Mouse (Mus musculus) hindbrain, postnatal 0 days (tissue): Measurements from ENCODE around the gene Akip1. TPM values are rescaled to one million over a fixed set of nuclear protein-coding genes. Genes with fewer than 3 reads are reported as not detected.

Experiments used
- ATAC-seq: fragments of 200-750 bp; cut with Nextera tagmentation; 2 replicates; pipeline ENCODE4 v1.8.0; 2017; ENCODE audit warnings: mild to moderate bottlenecking, moderate TSS enrichment, moderate library complexity
- DNase-seq: peaks from one replicate; pipeline ENCODE4 v3.0.0-alpha.2; 2015; ENCODE audit warnings: low spot score
- H3K27ac ChIP-seq: fragments of 300-500 bp; sonication (generic); 2 replicates; pipeline ENCODE4 v1.5.1; 2014; ENCODE audit warnings: mild to moderate bottlenecking
- H3K27me3 ChIP-seq: fragments of 300-500 bp; sonication (generic); 2 replicates; pipeline ENCODE4 v1.6.1; 2014; ENCODE audit warnings: low read length, mixed read lengths; ENCODE audit not compliant: insufficient read depth
- H3K36me3 ChIP-seq: fragments of 300-500 bp; sonication (generic); 2 replicates; pipeline ENCODE4 v1.6.1; 2014; ENCODE audit warnings: low read length, mixed read lengths; ENCODE audit not compliant: insufficient read depth
- H3K4me1 ChIP-seq: fragments of 300-500 bp; sonication (generic); 2 replicates; pipeline ENCODE4 v1.6.1; 2014; ENCODE audit warnings: antibody characterized with exemption, low read length, mixed read lengths; ENCODE audit not compliant: insufficient read depth
- H3K4me2 ChIP-seq: fragments of 300-500 bp; sonication (generic); 2 replicates; pipeline ENCODE4 v1.6.1; 2014; ENCODE audit warnings: low read depth, mild to moderate bottlenecking, low read length, moderate library complexity, mixed read lengths
- H3K4me3 ChIP-seq: fragments of 300-500 bp; sonication (generic); 2 replicates; pipeline ENCODE4 v1.5.1; 2014; ENCODE audit warnings: low read length
- H3K9ac ChIP-seq: fragments of 300-500 bp; sonication (generic); replicated peaks from 2 replicates; pipeline ENCODE4 v1.6.1; 2014; ENCODE audit warnings: mild to moderate bottlenecking, low read length, moderate library complexity, mixed read lengths
- H3K9me3 ChIP-seq: fragments of 300-500 bp; sonication (generic); 2 replicates; pipeline ENCODE4 v1.6.1; 2016; ENCODE audit warnings: low read length, mixed read lengths
- CTCF ChIP-seq: IDR thresholded peaks from 2 replicates; pipeline ENCODE4 v1.5.1; 2016; ENCODE audit warnings: antibody characterized with exemption, control low read depth, low read depth
- WGBS: fragments of 180-500 bp; shearing (Covaris S2); extraction: QIAGEN DNeasy Blood & Tissue Kit; methylation state at CpG from one replicate; pipeline ENCODE4 v1.1.7; 2014; 5-methylcytosine and 5-hydroxymethylcytosine counted together
- polyA plus RNA-seq: library from polyadenylated mRNA; unstranded; fragments of >200 nt; fragmentation: Nextera tagmentation; extraction: Ambion mirVana; gene quantifications from 2 replicates; pipeline ENCODE4 v1.2.1, GENCODE M21; 2015
- total RNA-seq: library from RNA; depleted of rRNA; stranded (reverse); fragments of >200 nt; gene quantifications from 2 replicates; pipeline ENCODE4 v1.2.3, GENCODE M21; 2014; rRNA removed

The Akip1 gene
- total RNA-seq (1.5 and 9.9 TPM in 2 replicates), polyA plus RNA-seq (15.9 and 16.7 TPM in 2 replicates)

DNA sequence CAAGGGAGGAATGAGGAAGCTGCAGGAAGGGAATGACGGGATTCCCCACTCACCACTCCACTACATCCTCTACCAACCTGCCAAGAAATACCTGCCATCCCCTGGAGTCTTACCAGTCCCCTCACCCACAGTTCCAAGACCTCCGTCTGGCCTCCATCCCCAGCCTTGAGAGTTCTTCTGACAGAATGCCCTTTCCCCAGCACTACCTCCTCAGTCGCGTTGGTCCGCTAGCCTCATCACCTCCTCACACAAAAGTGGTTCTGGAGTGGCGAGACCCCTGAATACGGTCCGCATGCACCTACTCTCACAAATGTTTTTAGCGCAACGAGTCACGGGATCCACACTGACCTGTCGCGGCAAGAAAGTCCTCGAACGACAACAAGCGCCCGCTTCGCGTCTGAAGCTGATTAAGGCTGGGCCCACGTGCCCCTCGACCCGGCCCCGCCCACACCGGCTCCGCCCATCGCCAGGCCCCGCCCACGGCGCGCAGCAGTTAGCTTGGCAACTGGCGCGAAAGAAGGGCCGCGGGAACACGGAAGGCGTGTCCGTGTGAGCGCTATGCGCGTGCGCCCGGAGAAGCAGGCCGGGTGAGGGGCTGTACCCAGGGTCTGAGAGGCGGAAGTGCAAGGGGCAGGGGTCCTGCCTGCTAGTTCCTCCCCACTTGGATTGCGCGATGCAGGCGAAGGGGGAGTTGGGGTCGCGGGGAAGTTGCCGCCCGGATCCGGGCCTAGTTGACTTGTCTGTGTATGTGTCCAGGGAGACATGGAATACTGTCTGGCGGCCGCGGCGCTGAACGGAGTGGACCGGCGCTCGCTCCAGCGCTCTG, at the start of gene Akip1, which contains the start of gene St5:
Akip1 (plus strand) TSS at position 501 of the 826 bp plus-strand sequence.
St5 (minus strand) TSS at position 416 of the 826 bp plus-strand sequence.
- WGBS, result 2% methylated on average over 61 of the region's 61 CpGs
- no peaks in the 10 kb centered on the region for H3K36me3 ChIP-seq
- no peaks in the 10 kb centered on the region for H3K4me1 ChIP-seq
- H3K4me3 ChIP-seq, result peak within 1 kb of the TSS; percentile 68
- peak within 1 kb of the TSS; percentile 72 for H3K4me2 ChIP-seq
- peak within 1 kb of the TSS; percentile 51 for H3K9ac ChIP-seq
- ATAC-seq (peak; percentile 96), DNase-seq (peak; percentile 95)
- no peaks in the 10 kb centered on the region for H3K27me3 ChIP-seq
- H3K9me3 ChIP-seq, result no peaks in the 10 kb centered on the region
- H3K27ac ChIP-seq, result peak within 1 kb of the TSS; percentile 65
- TF ChIP-seq CTCF, result no peak

DNA sequence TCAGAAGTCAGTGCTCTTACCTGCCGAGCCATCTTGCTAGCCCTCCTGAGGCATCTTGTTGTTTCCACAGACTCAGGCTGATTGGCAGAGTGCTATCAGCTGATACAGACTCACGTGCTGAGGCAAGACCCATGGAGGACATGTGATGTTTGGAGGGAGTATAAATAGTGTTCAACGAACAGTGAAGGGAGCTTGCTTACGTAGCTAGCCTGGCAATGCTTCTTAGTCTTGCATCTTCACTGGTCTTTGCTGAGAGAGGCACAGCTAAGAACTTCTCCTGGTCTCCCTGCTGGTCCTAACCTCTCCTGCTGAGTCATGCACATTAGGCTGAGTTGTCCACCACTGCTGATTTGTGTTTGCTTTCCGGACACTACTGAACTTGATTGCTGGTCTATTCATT, 48.6 kb upstream of the Akip1 start:
- ATAC-seq, result no peak
- H3K27me3 ChIP-seq, result no peaks in the 10 kb centered on the region
- no peak overlapping the region for H3K9ac ChIP-seq
- no peak for TF ChIP-seq CTCF
- H3K9me3 ChIP-seq, result no peaks in the 10 kb centered on the region
- no peak overlapping the region for H3K4me2 ChIP-seq
- no peaks in the 10 kb centered on the region for H3K4me1 ChIP-seq
- no peak for DNase-seq
- H3K4me3 ChIP-seq, result no peak overlapping the region
- H3K36me3 ChIP-seq, result no peaks in the 10 kb centered on the region
- no peak overlapping the region for H3K27ac ChIP-seq
- 76% methylated on average over 5 of the region's 5 CpGs for WGBS

DNA sequence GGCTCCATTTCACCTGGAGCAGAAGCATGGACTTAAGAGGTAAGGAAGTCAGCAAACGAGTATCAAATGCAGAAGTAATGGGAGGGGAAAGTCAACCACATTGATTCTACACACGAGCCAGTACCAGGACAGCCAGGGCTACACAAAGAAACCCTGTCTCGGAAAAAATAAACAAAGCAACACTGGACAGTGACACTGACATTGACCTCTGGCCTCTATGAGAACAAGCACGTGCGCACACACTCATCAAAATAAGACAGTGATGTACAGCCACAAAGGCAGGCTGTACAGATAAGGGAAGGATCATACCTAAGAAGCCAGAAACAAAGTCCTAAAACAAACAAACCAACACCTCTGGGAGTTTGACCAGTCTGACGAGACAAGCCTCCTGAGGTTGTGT, 45.6 kb upstream of the Akip1 start:
- TF ChIP-seq CTCF, result no peak
- Histone ChIP-seq H3K27me3 (no peaks in the 10 kb centered on the region), H3K36me3 (no peaks in the 10 kb centered on the region), H3K27ac (no peak overlapping the region), H3K9me3 (no peaks in the 10 kb centered on the region), H3K4me2 (no peak overlapping the region), H3K9ac (no peak overlapping the region), H3K4me3 (no peak overlapping the region), H3K4me1 (no peaks in the 10 kb centered on the region)
- ATAC-seq (no peak), DNase-seq (no peak)
- WGBS, result 61% methylated on average over 6 of the region's 6 CpGs

DNA sequence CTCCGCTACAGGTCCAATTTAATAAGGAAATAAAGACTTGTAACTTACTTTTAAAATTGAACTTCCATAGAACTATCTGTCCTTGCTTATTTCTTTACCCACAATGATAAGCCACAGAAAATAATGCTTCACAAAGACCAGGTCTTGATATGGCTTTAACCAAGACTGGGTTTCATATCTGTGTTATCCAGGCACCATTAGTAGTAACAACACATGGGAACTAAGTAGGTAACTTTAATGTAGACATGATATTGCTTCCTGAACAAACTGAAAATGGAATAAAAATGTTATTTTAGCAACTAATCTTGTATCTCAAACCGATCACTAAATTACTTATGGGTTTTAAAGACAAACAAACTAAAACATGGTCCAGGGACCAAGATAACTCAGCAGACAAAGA, 44.2 kb upstream of the Akip1 start:
- WGBS, result 95% methylated on average over 2 of the region's 2 CpGs
- no peak for TF ChIP-seq CTCF
- Histone ChIP-seq H3K36me3 (no peaks in the 10 kb centered on the region), H3K4me1 (no peaks in the 10 kb centered on the region), H3K9me3 (no peaks in the 10 kb centered on the region), H3K27ac (no peak overlapping the region), H3K27me3 (no peaks in the 10 kb centered on the region), H3K4me2 (no peak overlapping the region), H3K4me3 (no peak overlapping the region), H3K9ac (no peak overlapping the region)
- no peak for ATAC-seq
- no peak for DNase-seq

DNA sequence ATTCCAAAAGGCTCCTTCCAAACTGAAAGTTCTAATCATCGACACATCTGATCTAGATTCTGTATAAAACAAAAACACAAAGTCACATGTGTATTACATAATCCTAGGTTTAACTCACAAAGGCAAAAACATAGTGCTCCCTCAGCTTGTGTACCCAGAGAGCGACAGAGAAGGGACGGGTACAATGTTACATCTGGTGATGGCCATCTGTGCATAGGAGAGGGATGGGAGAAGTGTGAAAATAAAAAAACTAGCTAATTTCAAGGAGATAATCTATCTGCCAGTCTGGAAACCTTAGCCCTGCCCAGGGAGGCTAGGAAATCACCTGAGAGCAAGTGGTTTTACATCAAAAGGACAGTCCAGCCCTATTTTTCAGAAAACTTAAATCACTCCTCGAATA, 40.9 kb upstream of the Akip1 start:
- 81% methylated on average over 4 of the region's 4 CpGs for WGBS
- H3K27ac ChIP-seq, result no peak overlapping the region
- no peak overlapping the region for H3K4me2 ChIP-seq
- no peaks in the 10 kb centered on the region for H3K27me3 ChIP-seq
- no peak for TF ChIP-seq CTCF
- H3K9ac ChIP-seq, result no peak overlapping the region
- no peaks in the 10 kb centered on the region for H3K36me3 ChIP-seq
- no peak overlapping the region for H3K4me3 ChIP-seq
- no peaks in the 10 kb centered on the region for H3K4me1 ChIP-seq
- ATAC-seq (no peak), DNase-seq (no peak)
- no peaks in the 10 kb centered on the region for H3K9me3 ChIP-seq

DNA sequence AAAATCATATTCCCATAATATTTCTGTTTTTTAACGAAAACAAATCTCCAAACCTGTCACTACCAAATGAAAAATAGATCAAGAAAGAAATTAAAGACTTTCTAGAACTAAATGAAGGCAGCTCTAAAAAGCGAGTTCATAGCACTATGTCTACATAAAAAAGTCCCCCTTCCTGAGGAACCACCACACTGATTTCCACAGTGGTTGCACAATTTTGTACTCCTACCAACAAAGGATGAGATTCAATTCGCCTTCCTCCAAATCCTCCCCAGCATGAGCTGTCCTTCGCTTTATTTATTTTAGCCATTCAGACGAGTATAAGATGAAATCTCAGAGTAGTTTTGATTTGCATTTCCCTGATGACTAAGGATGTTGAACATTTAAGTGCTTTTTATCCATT, 36.8 kb upstream of the Akip1 start:
- no peaks in the 10 kb centered on the region for H3K27me3 ChIP-seq
- H3K4me1 ChIP-seq, result no peaks in the 10 kb centered on the region
- H3K4me2 ChIP-seq, result no peak overlapping the region
- ATAC-seq, result no peak
- H3K36me3 ChIP-seq, result no peaks in the 10 kb centered on the region
- TF ChIP-seq CTCF, result no peak
- no peak overlapping the region for H3K27ac ChIP-seq
- no peak overlapping the region for H3K9ac ChIP-seq
- DNase-seq, result no peak
- H3K9me3 ChIP-seq, result no peaks in the 10 kb centered on the region
- no peak overlapping the region for H3K4me3 ChIP-seq
- 74% methylated on average over 5 of the region's 5 CpGs for WGBS
